Mouse (Mus musculus) left cerebral cortex, adult 9 months (tissue): ENCODE measurements around the gene Defb20.

Experiments
- DNase-seq, 2 experiments: peaks; one replicate each; pipeline ENCODE4 v3.0.0; 2022; ENCODE audit warnings: low spot score in 2 of 2

Gene Defb20

DNA sequence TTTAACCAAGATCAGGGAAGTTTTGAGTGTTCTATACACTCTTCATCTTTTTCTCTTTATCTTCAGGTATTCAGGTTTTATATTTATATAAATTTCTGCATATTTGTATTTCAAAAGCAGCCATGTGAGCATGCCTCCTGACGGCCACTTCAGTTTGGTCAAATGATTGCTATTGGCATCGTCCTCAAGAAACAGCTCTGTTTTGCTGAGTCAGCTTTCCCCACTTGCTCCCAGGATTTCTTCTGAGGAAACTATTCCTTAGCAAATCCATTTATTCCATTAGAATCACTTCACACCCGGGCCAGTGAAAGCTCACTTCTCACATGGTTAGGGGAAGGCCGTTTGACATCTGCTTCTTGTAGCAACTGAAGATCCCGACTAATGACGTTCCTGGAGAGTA, 21.2 kb downstream of the Defb20 start:
- DNase-seq, result no peak

GRCm38 (mm10) chr2:152500204-152500862, 23.5 kb downstream of the Defb20 start:
- no peak for DNase-seq

DNA sequence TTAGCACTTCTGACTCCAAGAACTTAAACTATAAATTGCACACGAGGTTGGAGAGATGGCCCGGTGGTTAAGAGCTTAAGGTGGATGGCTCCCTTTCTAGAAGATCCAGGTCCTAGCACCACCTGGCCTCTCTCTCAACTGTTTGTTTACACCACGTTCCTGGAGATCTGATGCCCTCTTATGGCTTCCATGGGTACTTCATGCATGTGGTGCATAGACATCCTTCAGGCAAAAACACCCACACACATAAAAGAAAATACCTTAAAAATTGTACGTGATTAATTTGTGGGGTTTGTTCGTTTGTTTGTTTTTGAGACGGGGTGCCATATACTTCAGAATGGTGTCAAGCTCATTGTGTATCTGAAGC, 24.0 kb downstream of the Defb20 start:
- no peak for DNase-seq

DNA sequence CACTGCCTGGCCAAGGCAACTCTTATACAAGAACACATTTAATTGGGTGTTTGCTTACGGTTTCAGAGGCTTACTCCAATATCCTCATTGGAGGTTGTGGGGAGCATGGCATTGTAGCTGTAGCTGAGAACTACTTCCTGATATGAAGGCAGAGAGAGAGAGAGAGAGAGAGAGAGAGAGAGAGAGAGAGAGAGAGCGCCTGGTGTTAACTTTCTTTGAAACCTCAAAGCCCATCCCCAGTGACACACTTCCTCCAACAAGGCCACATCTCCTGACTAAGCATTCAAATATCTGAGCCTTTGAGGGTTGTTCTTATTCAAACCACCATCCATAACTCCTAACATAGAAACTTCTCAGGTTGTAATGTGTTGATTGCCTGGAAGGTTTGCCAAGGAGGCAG, 27.1 kb downstream of the Defb20 start:
- DNase-seq, result no peak

- DNase-seq, result no peak
These were observed 34.7 kb downstream of the Defb20 start, which contains the start of gene Defb26 for GRCm38 (mm10) chr2:152511592-152511991. Gene Defb26, minus strand, starts transcription at chr2:152511692.

GRCm38 (mm10) chr2:152516084-152516483, 39.2 kb downstream of the Defb20 start:
- no peak for DNase-seq

GRCm38 (mm10) chr2:152517981-152518380, 41.1 kb downstream of the Defb20 start, which contains the start of gene Defb28:
Gene Defb28, plus strand, starts transcription at chr2:152518255.
- no peak for DNase-seq
